Mouse (Mus musculus) left cerebral cortex, adult 9 months (tissue): ENCODE results near the gene Tldc1.

ENCODE experiments used
- DNase-seq, 2 experiments: peaks; one replicate each; pipeline ENCODE4 v3.0.0; 2022; ENCODE audit warnings: low spot score in 2 of 2

Tldc1 gene

DNA sequence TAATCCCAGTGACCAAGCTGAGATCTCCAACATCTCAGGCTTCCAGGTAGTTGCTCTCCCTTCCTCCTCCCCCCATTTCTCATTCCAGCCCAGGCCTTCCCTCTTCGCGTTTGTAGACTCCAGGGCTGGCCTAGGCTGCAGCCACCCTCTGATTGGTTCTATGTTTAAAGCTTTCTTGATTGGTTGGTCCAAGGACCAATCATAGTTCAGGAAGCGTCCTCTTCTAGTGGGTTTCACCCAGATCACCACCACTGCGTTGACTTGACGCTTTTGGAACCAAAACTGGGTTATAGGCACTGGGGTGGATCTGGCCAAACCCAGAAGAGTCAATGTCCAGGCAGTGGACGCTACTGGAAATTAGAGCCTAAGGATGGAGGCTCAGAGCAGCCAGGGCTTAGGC lies 55.9 kb downstream of the Tldc1 start:
- DNase-seq, result no peak

DNA sequence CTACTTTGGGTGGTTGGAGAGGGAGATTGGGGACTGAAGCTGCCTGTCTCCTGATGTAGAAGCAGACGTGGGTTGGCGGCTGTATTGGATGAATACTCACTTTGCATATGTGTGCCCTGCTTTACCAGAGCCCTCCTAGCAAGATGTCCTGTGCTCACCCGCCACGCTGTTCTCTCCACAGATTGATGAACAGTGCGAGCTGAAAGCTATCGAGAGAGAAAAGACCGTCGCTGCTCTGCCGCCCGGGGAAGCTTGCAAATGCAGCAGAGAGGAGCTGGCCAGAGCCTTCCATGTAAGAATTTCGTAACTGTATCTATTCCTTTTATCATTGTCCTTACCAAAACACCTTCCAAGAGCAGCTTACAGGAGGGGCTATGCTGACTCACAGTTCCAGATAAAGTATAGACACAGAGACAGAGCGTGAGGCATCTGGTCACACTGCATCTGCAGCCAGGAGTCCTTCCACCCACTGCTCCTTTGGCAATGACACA lies 59.2 kb downstream of the Tldc1 start:
- peak; percentile 32 to 63 for DNase-seq

DNA sequence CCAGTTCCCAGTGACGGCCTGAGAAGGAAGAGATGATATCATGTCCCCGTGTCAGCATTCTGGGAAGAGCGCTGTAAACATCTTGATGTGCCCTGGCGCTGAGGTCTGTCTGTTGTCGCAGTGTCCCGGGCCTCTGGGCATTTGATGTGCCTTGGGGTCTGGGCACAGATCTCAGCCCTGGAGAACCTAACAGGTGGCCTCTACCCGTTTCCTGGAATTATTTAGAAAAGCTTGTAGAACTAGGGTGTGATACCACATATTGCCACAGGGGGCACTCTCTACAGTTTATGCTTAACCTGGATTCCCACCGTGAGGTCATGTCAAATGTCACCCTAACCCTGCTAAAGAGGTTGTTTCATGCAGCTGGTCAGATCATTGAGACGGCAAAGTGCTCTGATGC lies 60.5 kb downstream of the Tldc1 start:
- DNase-seq, result no peak

DNA sequence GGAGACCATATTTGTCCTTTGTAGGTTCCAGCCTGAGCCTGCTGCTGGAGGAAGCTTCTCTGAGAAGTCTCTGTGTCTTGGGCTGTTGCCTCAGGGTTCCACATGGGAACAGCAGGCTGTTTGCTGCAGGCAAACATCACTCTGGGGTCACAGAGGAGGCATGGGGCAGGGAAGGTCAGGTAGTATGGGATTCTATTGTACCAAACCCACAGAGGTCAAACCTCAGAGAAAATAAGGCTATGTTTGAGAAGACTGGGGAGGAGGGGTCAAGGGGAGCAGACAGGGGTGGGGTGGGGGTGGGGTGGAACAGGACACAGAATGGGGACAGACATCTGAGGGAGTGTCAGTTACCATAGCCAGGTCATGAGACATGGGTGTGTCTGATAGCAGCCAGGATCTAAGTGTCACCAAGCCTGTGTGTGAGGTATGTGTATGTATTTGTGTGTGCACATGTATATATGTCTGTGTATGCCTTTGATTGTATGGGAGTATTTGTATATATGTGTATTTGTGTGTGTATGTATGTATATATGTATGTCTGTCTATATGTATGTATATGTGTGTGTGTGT lies 61.4 kb downstream of the Tldc1 start:
- DNase-seq, result no peak

DNA sequence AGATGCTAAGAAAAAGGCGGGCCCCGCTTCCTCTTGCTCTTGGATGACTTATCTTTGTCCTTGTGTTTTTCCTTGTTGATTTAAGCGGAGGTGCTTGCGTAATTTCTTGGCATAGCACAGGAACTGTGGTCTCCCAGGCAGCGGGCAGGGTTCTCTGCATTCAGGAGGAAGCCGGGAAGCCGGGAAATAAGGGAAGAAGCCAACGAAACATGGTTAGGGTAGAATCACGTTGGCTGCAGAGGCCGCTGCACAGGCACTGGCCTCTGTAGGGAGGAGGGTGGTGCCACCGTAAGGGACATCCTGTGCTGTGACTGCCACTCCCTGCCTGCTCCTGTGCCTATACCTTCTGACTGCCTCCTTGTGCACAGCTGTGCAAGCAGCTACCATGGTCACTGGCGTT lies 63.0 kb downstream of the Tldc1 start:
- DNase-seq, result no peak

DNA sequence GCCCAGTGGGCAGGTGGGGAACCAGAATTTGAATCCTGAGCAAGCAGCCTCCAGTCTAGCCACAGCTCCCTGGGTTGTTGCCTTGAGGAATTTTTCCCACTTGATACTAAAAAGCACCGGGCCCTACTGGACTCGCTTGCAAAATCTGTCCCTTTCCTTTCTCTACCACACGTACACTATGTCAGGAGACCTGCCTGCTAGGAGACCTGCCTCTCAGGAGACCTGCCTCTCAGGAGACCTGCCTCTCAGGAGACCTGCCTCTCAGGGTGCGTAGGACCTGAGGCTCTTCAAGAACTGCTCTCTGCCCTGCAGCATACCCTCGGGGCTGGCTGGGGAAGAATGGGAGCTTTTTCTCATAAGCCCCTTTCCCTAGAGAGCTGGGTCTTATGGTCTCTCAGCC lies 64.8 kb downstream of the Tldc1 start:
- DNase-seq, result no peak

DNA sequence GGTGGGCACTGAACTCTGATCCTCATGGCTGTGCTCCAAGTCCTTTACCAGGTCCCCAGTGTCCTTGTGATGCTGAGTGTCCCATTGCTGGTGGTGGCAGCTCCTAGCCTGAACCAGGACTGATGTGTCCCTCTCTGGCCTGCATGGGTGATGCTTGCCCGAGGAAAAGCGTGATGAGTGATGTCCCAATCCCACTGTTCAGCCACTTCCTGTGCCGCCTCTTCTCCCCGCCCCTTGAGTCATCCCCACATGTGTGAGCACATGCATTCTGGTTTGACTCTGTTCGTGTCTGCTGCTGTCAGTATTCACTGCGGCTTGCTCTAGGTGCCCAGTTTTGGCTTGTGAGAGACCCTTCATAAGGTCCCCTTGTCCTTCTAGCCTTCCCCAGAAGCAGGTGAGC lies 66.0 kb downstream of the Tldc1 start:
- no peak for DNase-seq
